Mouse (Mus musculus) midbrain, postnatal 0 days (tissue): ENCODE measurements around the gene Tnnt1. TPM values are rescaled to one million over a fixed set of nuclear protein-coding genes. Genes with fewer than 3 reads are reported as not detected.

Experiments
- ATAC-seq: fragments of 200-750 bp; cut with Nextera tagmentation; 2 replicates; pipeline ENCODE4 v1.8.0; 2017; ENCODE audit warnings: moderate number of reproducible peaks, mild to moderate bottlenecking, moderate TSS enrichment, moderate library complexity; ENCODE audit not compliant: low FRiP score
- DNase-seq: peaks from one replicate; pipeline ENCODE4 v3.0.0-alpha.2; 2015; ENCODE audit warnings: low spot score
- H3K27ac ChIP-seq: fragments of 300-500 bp; sonication (generic); 2 replicates; pipeline ENCODE4 v1.5.1; 2014; ENCODE audit warnings: low read depth, mild to moderate bottlenecking, low read length, mixed read lengths
- H3K27me3 ChIP-seq: fragments of 300-500 bp; sonication (generic); 2 replicates; pipeline ENCODE4 v1.6.1; 2014; ENCODE audit warnings: low read length, control low read depth, mixed read lengths; ENCODE audit not compliant: insufficient read depth
- H3K36me3 ChIP-seq: fragments of 300-500 bp; sonication (generic); 2 replicates; pipeline ENCODE4 v1.6.1; 2014; ENCODE audit warnings: low read length, control low read depth, mixed read lengths; ENCODE audit not compliant: insufficient read depth
- H3K4me1 ChIP-seq: fragments of 300-500 bp; sonication (generic); 2 replicates; pipeline ENCODE4 v1.6.1; 2014; ENCODE audit warnings: mild to moderate bottlenecking, control low read depth, antibody characterized with exemption, low read length, mixed read lengths; ENCODE audit not compliant: insufficient read depth
- H3K4me2 ChIP-seq: fragments of 300-500 bp; sonication (generic); 2 replicates; pipeline ENCODE4 v1.6.1; 2014; ENCODE audit warnings: low read depth, mild to moderate bottlenecking, low read length, mixed read lengths; ENCODE audit not compliant: poor library complexity, severe bottlenecking
- H3K4me3 ChIP-seq: fragments of 300-500 bp; sonication (generic); 2 replicates; pipeline ENCODE4 v1.5.1; 2014; ENCODE audit warnings: low read depth, mild to moderate bottlenecking, low read length, moderate library complexity
- H3K9ac ChIP-seq: fragments of 300-500 bp; sonication (generic); replicated peaks from 2 replicates; pipeline ENCODE4 v1.6.1; 2014; ENCODE audit warnings: mild to moderate bottlenecking, low read length, moderate library complexity, mixed read lengths; ENCODE audit not compliant: poor library complexity, severe bottlenecking
- H3K9me3 ChIP-seq: fragments of 300-500 bp; sonication (generic); 2 replicates; pipeline ENCODE4 v1.6.1; 2016; ENCODE audit warnings: low read length, control low read depth
- CTCF ChIP-seq: IDR thresholded peaks from 2 replicates; pipeline ENCODE4 v1.5.1; 2016; ENCODE audit warnings: antibody characterized with exemption, mild to moderate bottlenecking
- WGBS: fragments of 180-500 bp; shearing (Covaris S2); extraction: QIAGEN DNeasy Blood & Tissue Kit; methylation state at CpG from one replicate; pipeline ENCODE4 v1.1.7; 2014; 5-methylcytosine and 5-hydroxymethylcytosine counted together
- polyA plus RNA-seq: library from polyadenylated mRNA; unstranded; fragments of >200 nt; fragmentation: Nextera tagmentation; extraction: Ambion mirVana; gene quantifications from 2 replicates; pipeline ENCODE4 v1.2.1, GENCODE M21; 2015
- total RNA-seq: library from RNA; depleted of rRNA; stranded (reverse); fragments of >200 nt; gene quantifications from 2 replicates; pipeline ENCODE4 v1.2.3, GENCODE M21; 2014

The Tnnt1 gene
- total and polyA plus RNA-seq, 2 experiments from 2014 or later, result 4.1 to 4.2 TPM

DNA sequence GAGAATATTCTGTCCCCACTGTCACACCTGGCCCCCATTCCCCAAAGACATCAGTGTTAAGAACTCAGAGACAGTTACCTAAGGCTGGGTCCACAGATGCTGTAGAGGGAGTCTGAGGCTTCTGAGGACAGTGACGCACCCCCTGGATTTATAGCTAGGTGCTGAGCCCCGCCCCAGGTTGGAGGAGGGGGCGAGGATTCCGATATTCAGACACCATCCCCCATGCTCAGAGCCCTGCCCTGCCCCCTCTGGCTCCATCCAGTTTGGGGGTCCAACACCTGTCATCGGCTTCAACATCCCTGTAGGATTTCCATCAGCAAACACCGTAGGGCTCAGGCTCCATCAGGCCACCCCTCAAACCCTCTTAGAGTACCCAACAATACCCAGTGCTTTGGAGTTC lies 329 bp downstream of the Tnnt1 start:
- ATAC-seq, result no peak
- H3K4me3 ChIP-seq, result no peak overlapping the region
- 63% methylated on average over 6 of the region's 6 CpGs for WGBS

DNA sequence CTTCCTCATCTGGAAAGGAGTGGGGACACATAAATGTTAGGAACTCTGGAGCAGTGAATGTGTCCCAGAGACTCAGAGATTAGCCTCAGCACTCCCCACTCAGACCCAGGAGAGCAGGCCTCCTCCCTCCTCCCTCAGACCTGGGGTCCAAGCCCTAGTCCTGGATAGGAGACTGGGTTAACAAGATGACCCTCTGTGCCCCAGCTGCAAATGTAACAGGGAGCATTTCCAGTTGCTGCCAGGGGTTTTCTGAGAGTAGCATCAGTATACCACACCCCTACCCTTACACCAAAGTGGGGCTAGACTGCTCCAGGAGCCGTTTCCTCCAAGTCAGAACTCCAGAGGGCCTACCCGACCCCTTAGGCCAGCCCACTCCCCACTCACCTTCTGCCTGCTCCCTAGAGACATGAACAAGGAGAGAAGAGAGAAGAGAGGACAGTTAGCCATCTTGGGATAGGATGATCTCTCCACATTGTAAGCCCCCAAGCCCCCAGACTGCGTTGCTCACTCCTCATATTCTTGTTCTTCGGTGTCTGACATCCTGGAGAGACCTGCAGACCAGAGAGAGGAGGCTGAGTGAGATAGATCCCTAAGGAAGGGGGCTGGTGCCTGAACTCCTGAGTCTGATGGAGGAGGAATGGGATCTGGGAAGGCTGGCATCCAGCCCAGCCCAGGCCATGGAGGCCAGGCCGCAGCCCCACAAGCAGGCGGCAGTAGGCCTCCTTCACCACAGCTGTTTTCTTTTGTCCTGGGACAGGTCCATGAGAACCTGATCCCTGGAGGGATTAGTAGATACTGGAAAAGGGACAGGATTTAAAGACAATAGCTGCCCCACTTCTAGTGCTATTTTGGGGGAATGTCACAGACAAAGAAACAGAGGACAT lies 2.1 kb downstream of the Tnnt1 start:
- H3K36me3 ChIP-seq, result no peaks in the 10 kb centered on the region
- no peak for DNase-seq
- no peak for TF ChIP-seq CTCF
- no peaks in the 10 kb centered on the region for H3K27me3 ChIP-seq
- no peak overlapping the region for H3K9ac ChIP-seq
- H3K27ac ChIP-seq, result no peak overlapping the region
- WGBS, result 43% methylated on average over 6 of the region's 6 CpGs
- H3K9me3 ChIP-seq, result no peaks in the 10 kb centered on the region
- no peaks in the 10 kb centered on the region for H3K4me1 ChIP-seq
- no peak overlapping the region for H3K4me2 ChIP-seq
- no peak overlapping the region for H3K4me3 ChIP-seq
- ATAC-seq, result no peak

More for the DNA sequence above, 329 bp downstream of the Tnnt1 start:
- DNase-seq, result no peak
- H3K4me1 ChIP-seq, result no peaks in the 10 kb centered on the region
- H3K9me3 ChIP-seq, result no peaks in the 10 kb centered on the region
- no peak for TF ChIP-seq CTCF
- no peaks in the 10 kb centered on the region for H3K36me3 ChIP-seq
- no peak overlapping the region for H3K4me2 ChIP-seq
- no peaks in the 10 kb centered on the region for H3K27me3 ChIP-seq
- no peak overlapping the region for H3K27ac ChIP-seq
- H3K9ac ChIP-seq, result no peak overlapping the region

DNA sequence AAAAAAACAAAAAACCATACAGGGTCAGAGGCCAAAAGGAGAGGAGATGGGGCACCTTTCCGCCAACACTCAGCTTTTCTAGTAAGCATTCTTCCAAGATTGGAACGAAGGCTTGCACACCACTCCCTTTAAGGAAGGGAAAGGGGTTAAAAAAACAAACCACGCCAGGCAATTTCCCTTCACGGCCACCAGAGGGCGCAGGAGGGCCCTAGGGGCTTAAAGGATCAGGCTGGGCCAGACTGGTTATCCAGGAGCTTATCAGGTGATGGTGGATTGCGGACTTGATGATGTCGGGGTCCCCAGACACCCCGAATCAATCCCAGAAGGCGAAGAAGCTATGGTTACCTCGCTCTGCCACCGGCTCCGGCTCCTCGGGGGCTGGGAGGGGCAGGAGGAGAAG lies 2.9 kb downstream of the Tnnt1 start:
- DNase-seq, result peak; percentile 27
- no peaks in the 10 kb centered on the region for H3K36me3 ChIP-seq
- no peaks in the 10 kb centered on the region for H3K27me3 ChIP-seq
- H3K4me1 ChIP-seq, result no peaks in the 10 kb centered on the region
- no peak overlapping the region for H3K4me2 ChIP-seq
- ATAC-seq, result no peak
- H3K9me3 ChIP-seq, result no peaks in the 10 kb centered on the region
- WGBS, result 28% methylated on average over 13 of the region's 13 CpGs
- TF ChIP-seq CTCF, result peak; percentile 76
- H3K27ac ChIP-seq, result no peak overlapping the region
- H3K9ac ChIP-seq, result no peak overlapping the region
- H3K4me3 ChIP-seq, result no peak overlapping the region

DNA sequence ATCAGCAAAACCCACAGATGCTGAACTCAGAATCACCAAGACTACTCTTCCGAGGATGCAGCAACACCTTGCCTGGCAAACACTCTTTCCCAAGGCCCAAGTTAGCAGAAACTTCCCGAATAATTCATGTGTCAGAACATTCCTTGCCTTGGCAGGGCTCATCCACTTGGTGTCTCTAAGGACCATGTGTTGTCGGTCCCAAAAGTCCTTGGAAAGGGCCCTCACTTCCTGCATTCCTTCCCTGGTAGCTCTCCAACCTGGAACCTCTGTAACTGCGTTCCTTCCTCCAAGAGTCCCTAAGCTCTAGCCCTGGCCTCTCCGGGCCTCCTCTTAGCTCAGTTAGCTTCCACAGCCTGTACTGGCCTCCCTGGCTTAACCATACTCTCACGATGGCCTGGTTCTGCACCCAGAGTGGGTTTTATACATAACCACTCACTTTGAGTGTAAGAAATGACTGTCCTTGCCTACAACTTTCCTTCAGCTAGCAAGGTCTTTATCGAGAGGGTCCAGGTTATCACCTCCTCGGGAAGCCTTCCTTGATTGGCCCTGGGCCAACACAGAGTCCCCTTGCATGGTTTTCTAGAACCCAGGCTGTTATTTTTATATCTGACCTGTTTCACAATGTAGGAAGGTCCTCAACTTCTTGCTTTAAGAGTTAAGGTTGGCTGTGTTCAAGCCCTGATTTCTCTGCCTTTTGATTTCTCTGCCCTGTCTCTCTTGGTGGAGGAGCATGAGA lies 4.5 kb downstream of the Tnnt1 start:
- no peaks in the 10 kb centered on the region for H3K36me3 ChIP-seq
- no peak for TF ChIP-seq CTCF
- H3K4me3 ChIP-seq, result no peak overlapping the region
- H3K27ac ChIP-seq, result no peak overlapping the region
- DNase-seq, result no peak
- no peaks in the 10 kb centered on the region for H3K9me3 ChIP-seq
- no peak for ATAC-seq
- H3K9ac ChIP-seq, result no peak overlapping the region
- no peak overlapping the region for H3K4me2 ChIP-seq
- WGBS, result 84% methylated on average over 8 of the region's 8 CpGs
- no peaks in the 10 kb centered on the region for H3K4me1 ChIP-seq
- no peaks in the 10 kb centered on the region for H3K27me3 ChIP-seq

- no peaks in the 10 kb centered on the region for H3K36me3 ChIP-seq
- H3K27me3 ChIP-seq, result no peaks in the 10 kb centered on the region
- DNase-seq, result peak; percentile 81
- WGBS, result 13% methylated on average over 24 of the region's 24 CpGs
- no peaks in the 10 kb centered on the region for H3K9me3 ChIP-seq
- H3K4me2 ChIP-seq, result no peak overlapping the region
- peak; percentile 83 for ATAC-seq
- H3K4me1 ChIP-seq, result no peaks in the 10 kb centered on the region
- H3K9ac ChIP-seq, result no peak overlapping the region
- no peak overlapping the region for H3K27ac ChIP-seq
- TF ChIP-seq CTCF, result peak; percentile 81
- H3K4me3 ChIP-seq, result no peak overlapping the region
Observed at GRCm38 (mm10) chr7:4509863-4510608, 6.1 kb downstream of the Tnnt1 start.
